Mouse (Mus musculus) intestine, embryonic 16.5 days (tissue): ENCODE measurements at regions not wholly inside any gene's neighbourhood (a gene's known extent, or its start where the extent isn't known, plus 50 kb on each side); places are given as distances from the start of the nearest gene placed in this dataset.

Experiments used
- ATAC-seq: fragments of 200-750 bp; cut with Nextera tagmentation; 2 replicates; pipeline ENCODE4 v1.8.0; 2017; ENCODE audit warnings: moderate TSS enrichment, moderate library complexity
- H3K27ac ChIP-seq: fragments of 300-500 bp; sonication (generic); 2 replicates; pipeline ENCODE4 v1.5.1; 2014; ENCODE audit warnings: mild to moderate bottlenecking, low read length
- H3K27me3 ChIP-seq: fragments of 300-500 bp; sonication (generic); replicated peaks from 2 replicates; pipeline ENCODE4 v1.6.1; 2014; ENCODE audit warnings: low read length, control low read depth, mixed read lengths; ENCODE audit not compliant: control insufficient read depth, insufficient read depth
- H3K36me3 ChIP-seq: fragments of 300-500 bp; sonication (generic); 2 replicates; pipeline ENCODE4 v1.6.1; 2014; ENCODE audit warnings: low read length, control low read depth; ENCODE audit not compliant: control insufficient read depth, insufficient read depth
- H3K4me1 ChIP-seq: fragments of 300-500 bp; sonication (generic); 2 replicates; pipeline ENCODE4 v1.6.1; 2014; ENCODE audit warnings: low read length, control low read depth, mixed read lengths; ENCODE audit not compliant: control insufficient read depth, insufficient read depth
- H3K4me2 ChIP-seq: fragments of 300-500 bp; sonication (generic); 2 replicates; pipeline ENCODE4 v1.6.1; 2014; ENCODE audit warnings: low read depth, low read length, control low read depth
- H3K4me3 ChIP-seq: fragments of 300-500 bp; sonication (generic); 2 replicates; pipeline ENCODE4 v1.5.1; 2014; ENCODE audit warnings: mild to moderate bottlenecking, low read length
- H3K9ac ChIP-seq: fragments of 300-500 bp; sonication (generic); 2 replicates; pipeline ENCODE4 v1.6.1; 2014; ENCODE audit warnings: low read depth, low read length
- H3K9me3 ChIP-seq: fragments of 300-500 bp; sonication (generic); 2 replicates; pipeline ENCODE4 v1.6.1; 2016; ENCODE audit warnings: low read length, control low read depth; ENCODE audit not compliant: control insufficient read depth
- WGBS: fragments of 180-500 bp; shearing (Covaris S2); extraction: QIAGEN DNeasy Blood & Tissue Kit; methylation state at CpG from one replicate; pipeline ENCODE4 v1.1.7; 2014; 5-methylcytosine and 5-hydroxymethylcytosine counted together

GRCm38 (mm10) chr10:16803978-16804377, 919.0 kb upstream of the Cited2 start:
- Histone ChIP-seq H3K27ac (no peak overlapping the region), H3K9ac (no peak overlapping the region), H3K4me1 (no peaks in the 10 kb centered on the region), H3K36me3 (no peaks in the 10 kb centered on the region), H3K4me3 (no peak overlapping the region), H3K27me3 (no peaks in the 10 kb centered on the region), H3K9me3 (no peaks in the 10 kb centered on the region), H3K4me2 (no peak overlapping the region)
- WGBS = 46% methylated on average over 2 of the region's 2 CpGs
- ATAC-seq = no peak

GRCm38 (mm10) chr10:16810716-16811115, 912.3 kb upstream of the Cited2 start:
- H3K27me3 ChIP-seq = no peaks in the 10 kb centered on the region
- no peak for ATAC-seq

GRCm38 (mm10) chr10:16814013-16814412, 909.0 kb upstream of the Cited2 start:
- 76% methylated on average over 2 of the region's 2 CpGs for WGBS
- no peaks in the 10 kb centered on the region for H3K36me3 ChIP-seq
- ATAC-seq = no peak
- H3K27me3 ChIP-seq = no peaks in the 10 kb centered on the region
- H3K9ac ChIP-seq = no peak overlapping the region
- no peaks in the 10 kb centered on the region for H3K9me3 ChIP-seq
- H3K4me2 ChIP-seq = no peak overlapping the region
- no peak overlapping the region for H3K4me3 ChIP-seq
- H3K27ac ChIP-seq = no peak overlapping the region
- H3K4me1 ChIP-seq = no peaks in the 10 kb centered on the region

More at GRCm38 (mm10) chr10:16810716-16811115, 912.3 kb upstream of the Cited2 start:
- Histone ChIP-seq H3K36me3 (no peaks in the 10 kb centered on the region), H3K4me1 (no peaks in the 10 kb centered on the region), H3K9ac (no peak overlapping the region), H3K4me2 (no peak overlapping the region), H3K4me3 (no peak overlapping the region), H3K27ac (no peak overlapping the region), H3K9me3 (no peaks in the 10 kb centered on the region)
- WGBS = 86% methylated on average over 2 of the region's 2 CpGs

- Histone ChIP-seq H3K4me2 (no peak overlapping the region), H3K27ac (no peak overlapping the region), H3K9ac (no peak overlapping the region), H3K4me1 (no peaks in the 10 kb centered on the region), H3K4me3 (no peak overlapping the region), H3K9me3 (no peaks in the 10 kb centered on the region), H3K27me3 (no peaks in the 10 kb centered on the region), H3K36me3 (no peaks in the 10 kb centered on the region)
- WGBS = 64% methylated on average over 1 of the region's 1 CpGs
- ATAC-seq = peak; percentile 84
These were observed 861.5 kb upstream of the Cited2 start for GRCm38 (mm10) chr10:16861534-16861933.

GRCm38 (mm10) chr10:16866914-16867313, 856.1 kb upstream of the Cited2 start:
- no peak for ATAC-seq
- 83% methylated on average over 2 of the region's 2 CpGs for WGBS
- no peaks in the 10 kb centered on the region for H3K4me1 ChIP-seq

GRCm38 (mm10) chr10:16874131-16874530, 848.9 kb upstream of the Cited2 start:
- no peaks in the 10 kb centered on the region for H3K4me1 ChIP-seq
- H3K9ac ChIP-seq = no peak overlapping the region
- no peak overlapping the region for H3K4me2 ChIP-seq
- H3K27me3 ChIP-seq = no peaks in the 10 kb centered on the region
- WGBS = 49% methylated on average over 3 of the region's 3 CpGs
- no peak overlapping the region for H3K27ac ChIP-seq
- no peak for ATAC-seq
- H3K4me3 ChIP-seq = no peak overlapping the region
- no peaks in the 10 kb centered on the region for H3K9me3 ChIP-seq
- no peaks in the 10 kb centered on the region for H3K36me3 ChIP-seq

More at GRCm38 (mm10) chr10:16866914-16867313, 856.1 kb upstream of the Cited2 start:
- no peak overlapping the region for H3K9ac ChIP-seq
- no peaks in the 10 kb centered on the region for H3K36me3 ChIP-seq
- no peaks in the 10 kb centered on the region for H3K27me3 ChIP-seq
- H3K27ac ChIP-seq = no peak overlapping the region
- no peaks in the 10 kb centered on the region for H3K9me3 ChIP-seq
- no peak overlapping the region for H3K4me2 ChIP-seq
- no peak overlapping the region for H3K4me3 ChIP-seq

GRCm38 (mm10) chr10:16878197-16878596, 844.8 kb upstream of the Cited2 start:
- Histone ChIP-seq H3K4me2 (no peak overlapping the region), H3K4me1 (no peaks in the 10 kb centered on the region), H3K9ac (no peak overlapping the region), H3K27me3 (no peaks in the 10 kb centered on the region), H3K27ac (no peak overlapping the region), H3K36me3 (no peaks in the 10 kb centered on the region), H3K4me3 (no peak overlapping the region), H3K9me3 (no peaks in the 10 kb centered on the region)
- no peak for ATAC-seq

GRCm38 (mm10) chr10:16893316-16893715, 829.7 kb upstream of the Cited2 start:
- ATAC-seq = no peak
- no peaks in the 10 kb centered on the region for H3K27me3 ChIP-seq
- H3K4me1 ChIP-seq = no peaks in the 10 kb centered on the region
- H3K4me2 ChIP-seq = no peak overlapping the region
- no peak overlapping the region for H3K9ac ChIP-seq
- no peaks in the 10 kb centered on the region for H3K9me3 ChIP-seq
- H3K27ac ChIP-seq = no peak overlapping the region
- H3K4me3 ChIP-seq = no peak overlapping the region
- no peaks in the 10 kb centered on the region for H3K36me3 ChIP-seq

- H3K9ac ChIP-seq = no peak overlapping the region
- ATAC-seq = no peak
- no peak overlapping the region for H3K4me2 ChIP-seq
- no peaks in the 10 kb centered on the region for H3K4me1 ChIP-seq
- H3K9me3 ChIP-seq = no peaks in the 10 kb centered on the region
- H3K27ac ChIP-seq = no peak overlapping the region
- H3K36me3 ChIP-seq = no peaks in the 10 kb centered on the region
- H3K4me3 ChIP-seq = no peak overlapping the region
- no peaks in the 10 kb centered on the region for H3K27me3 ChIP-seq
These were observed 827.7 kb upstream of the Cited2 start for GRCm38 (mm10) chr10:16895332-16895731.

GRCm38 (mm10) chr10:16922888-16923287, 800.1 kb upstream of the Cited2 start:
- H3K9ac ChIP-seq = no peak overlapping the region
- WGBS = 56% methylated on average over 2 of the region's 2 CpGs
- H3K27ac ChIP-seq = no peak overlapping the region
- H3K4me2 ChIP-seq = no peak overlapping the region
- no peaks in the 10 kb centered on the region for H3K36me3 ChIP-seq
- no peaks in the 10 kb centered on the region for H3K9me3 ChIP-seq
- peak; percentile 92 for ATAC-seq
- H3K4me1 ChIP-seq = no peaks in the 10 kb centered on the region
- no peaks in the 10 kb centered on the region for H3K27me3 ChIP-seq
- H3K4me3 ChIP-seq = no peak overlapping the region
